Mouse (Mus musculus) liver, embryonic 14.5 days (tissue): ENCODE results near the gene Cckar.

ENCODE experiments used
- CTCF ChIP-seq: IDR thresholded peaks from 2 replicates; pipeline ENCODE4 v1.5.1; 2016; ENCODE audit warnings: antibody characterized with exemption, low read depth, control low read depth
- EP300 ChIP-seq: IDR thresholded peaks from 2 replicates; pipeline ENCODE4 v1.6.1; 2016; ENCODE audit warnings: antibody characterized with exemption, low read depth

- TF ChIP-seq CTCF (no peak), EP300 (no peak)
Measured at GRCm38 (mm10) chr5:53727606-53728005, 20.1 kb upstream of the Cckar start.
